Mouse (Mus musculus) adrenal gland, postnatal 10 days (tissue): ENCODE measurements around the gene Naalad2. TPM values are rescaled to one million over a fixed set of nuclear protein-coding genes. Genes with fewer than 3 reads are reported as not detected.
"Not testable (repeated sequence)": the region's sequence is repeated elsewhere in the genome, so short reads cannot be mapped to it uniquely, and the experiment has no call there.

Source experiments
- DNase-seq: peaks from one replicate; pipeline ENCODE4 v3.0.0; 2021; ENCODE audit warnings: mixed read lengths
- long read RNA-seq, 2 experiments: library from polyadenylated mRNA; stranded (forward); transcript quantifications; one replicate each; pipeline ENCODE4 v2.0.0; 2021
- total RNA-seq, 2 experiments: library from RNA; stranded (reverse); gene quantifications; 2 replicates each; pipeline ENCODE4 v1.2.3; 2021

The Naalad2 gene
- total RNA-seq = 1 to 10 TPM; 7.8 to 9.3 TPM
- long read RNA-seq, experiment 1, partial matches to known transcripts = 1 of 5 reads
- long read RNA-seq, experiment 1, other reads (novel, unspliced or antisense) = 0 of 5 reads
- long read RNA-seq, experiment 2, partial matches to known transcripts = 0 of 4 reads
- long read RNA-seq, experiment 2, other reads (novel, unspliced or antisense) = 2 of 4 reads

DNA sequence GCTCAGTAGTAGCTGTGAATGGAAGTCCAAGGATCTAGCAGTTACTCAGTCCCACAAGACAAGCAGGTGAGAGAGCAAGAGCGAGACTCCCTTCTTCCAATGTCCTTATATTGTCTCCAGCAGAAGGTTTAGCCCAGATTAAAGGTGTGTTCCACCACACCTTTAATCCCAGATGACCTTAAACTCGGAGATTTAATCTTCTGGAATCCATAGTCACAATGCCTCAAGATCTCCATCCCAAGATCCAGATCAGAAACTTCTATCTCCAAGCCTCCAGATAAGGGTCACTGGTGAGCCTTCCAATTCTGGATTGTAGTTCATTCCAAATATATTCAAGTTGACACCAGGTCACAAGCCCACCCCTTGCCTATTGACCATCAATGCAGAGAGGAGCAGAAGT lies at the start of gene Naalad2:
Gene Naalad2 (minus strand): TSS at position 101 of the 400 bp plus-strand sequence.
- not testable (repeated sequence) for DNase-seq

DNA sequence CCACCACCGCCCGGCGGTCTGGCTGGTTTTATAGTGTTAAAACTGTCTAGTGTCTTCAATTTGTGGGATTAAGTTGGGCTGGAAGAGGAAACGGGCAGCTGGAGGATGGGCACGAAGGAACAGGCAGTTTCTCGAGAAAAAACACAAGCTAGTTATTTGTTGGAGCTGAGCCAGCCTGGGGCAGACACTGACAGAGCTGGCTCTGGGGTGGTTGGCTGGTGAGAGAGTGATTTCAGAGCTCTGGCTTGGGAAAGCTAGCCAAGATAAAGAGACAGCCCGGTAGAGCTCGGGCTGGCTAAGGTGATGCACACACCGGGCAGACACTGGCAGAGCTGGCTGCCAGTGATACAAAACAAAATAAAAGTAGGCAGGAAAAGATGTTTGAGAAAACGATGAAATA lies 28.9 kb upstream of the Naalad2 start:
- DNase-seq = peak; percentile 32

DNA sequence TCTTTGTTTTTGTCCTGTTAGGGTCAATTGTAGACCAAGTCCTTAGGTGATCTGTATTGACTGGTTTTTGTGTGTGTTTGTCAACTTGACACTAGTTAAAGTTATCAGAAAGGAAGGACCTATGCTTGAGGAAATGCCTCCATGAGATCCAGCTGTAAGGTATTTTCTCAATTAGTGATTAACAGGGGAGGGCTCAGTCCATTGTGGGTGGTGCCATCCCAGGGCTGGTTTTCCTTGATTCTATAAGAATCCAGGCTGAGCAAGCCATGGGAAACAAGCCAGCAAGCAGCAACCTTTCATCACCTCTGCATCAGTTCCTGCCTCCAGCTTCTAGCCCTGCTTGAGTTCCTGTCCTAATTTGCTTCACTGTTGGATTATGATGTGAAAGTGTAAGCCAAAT lies 27.6 kb upstream of the Naalad2 start, which contains the start of gene Mbd3l2:
Gene Mbd3l2 (plus strand): TSS at position 301 of the 400 bp plus-strand sequence.
- no peak for DNase-seq

DNA sequence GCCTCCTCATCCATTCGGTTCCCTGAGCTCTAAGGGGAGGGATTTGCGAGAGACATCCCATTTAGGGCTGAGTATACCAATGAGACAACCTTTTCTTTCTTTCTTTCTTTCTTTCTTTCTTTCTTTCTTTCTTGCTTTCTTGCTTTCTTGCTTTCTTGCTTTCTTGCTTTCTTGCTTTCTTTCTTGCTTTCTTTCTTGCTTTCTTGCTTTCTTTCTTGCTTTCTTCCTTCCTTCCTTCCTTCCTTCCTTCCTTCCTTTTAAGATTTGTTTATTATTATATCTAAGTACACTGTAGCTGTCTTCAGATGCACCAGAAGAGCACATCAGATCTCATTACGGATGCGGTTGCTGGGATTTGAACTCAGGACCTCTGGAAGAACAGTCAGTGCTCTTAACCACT lies 9.6 kb upstream of the Naalad2 start:
- not testable (repeated sequence) for DNase-seq

DNA sequence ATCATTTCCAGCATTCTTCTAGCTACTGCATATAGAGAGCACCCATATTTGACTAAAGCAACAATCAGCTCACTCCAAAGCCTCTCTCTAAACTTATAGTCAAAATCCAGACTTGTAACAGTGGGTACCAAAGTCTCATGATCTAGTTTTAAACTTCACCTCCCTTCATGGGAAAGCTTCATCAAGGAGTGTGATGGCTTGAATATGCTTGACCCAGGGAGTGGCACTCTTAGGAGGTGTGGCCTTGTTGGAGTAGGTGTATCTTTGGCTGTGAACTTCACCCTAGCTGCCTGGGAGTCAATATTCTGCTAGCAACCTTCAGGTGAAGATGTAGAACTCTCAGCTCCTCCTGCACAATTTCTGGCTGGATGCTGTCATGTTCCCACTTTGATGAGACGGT lies 1.3 kb upstream of the Naalad2 start, which contains the start of gene Ubtfl1:
Gene Ubtfl1 (plus strand): TSS at position 301 of the 400 bp plus-strand sequence.
- DNase-seq = no peak

DNA sequence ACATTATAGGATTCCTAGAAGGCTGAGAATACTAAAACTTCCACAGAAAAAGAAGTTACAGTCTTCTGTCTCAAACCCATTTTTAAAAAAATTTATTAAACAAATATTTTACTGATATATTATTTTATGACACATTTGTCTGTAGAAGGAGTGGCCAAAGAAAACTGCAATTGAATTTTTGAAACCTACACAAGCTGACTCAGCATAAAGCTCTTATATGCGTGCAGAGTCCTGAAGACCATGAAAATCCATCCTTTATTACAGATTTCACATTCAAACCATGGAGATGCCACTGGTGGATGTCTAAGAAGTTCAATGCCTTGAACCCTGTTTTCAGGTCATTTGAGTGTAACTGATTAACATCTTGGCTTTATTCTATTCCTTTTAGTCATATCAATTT lies 3.2 kb downstream of the Naalad2 start:
- DNase-seq = no peak

DNA sequence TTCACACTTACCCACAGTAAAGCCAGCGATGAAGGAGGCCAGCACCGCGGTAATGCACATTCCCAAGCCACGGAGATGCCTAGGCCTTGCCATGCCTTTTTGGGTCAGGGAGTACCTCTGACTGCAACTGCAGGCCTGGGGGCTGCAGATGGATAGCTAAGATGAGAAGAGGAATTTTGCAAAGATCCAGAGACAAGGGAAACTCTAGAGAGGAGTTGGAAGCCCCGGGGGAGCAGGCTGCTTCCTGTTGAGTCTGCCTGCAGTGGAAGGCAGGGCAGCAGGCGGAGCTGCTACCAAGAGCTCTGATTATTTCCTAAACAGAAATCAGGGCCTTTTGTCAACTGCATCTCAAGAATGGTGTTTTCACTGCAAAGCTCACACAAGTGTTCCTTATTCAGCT lies 17.0 kb downstream of the Naalad2 start:
- peak; percentile 5 for DNase-seq

DNA sequence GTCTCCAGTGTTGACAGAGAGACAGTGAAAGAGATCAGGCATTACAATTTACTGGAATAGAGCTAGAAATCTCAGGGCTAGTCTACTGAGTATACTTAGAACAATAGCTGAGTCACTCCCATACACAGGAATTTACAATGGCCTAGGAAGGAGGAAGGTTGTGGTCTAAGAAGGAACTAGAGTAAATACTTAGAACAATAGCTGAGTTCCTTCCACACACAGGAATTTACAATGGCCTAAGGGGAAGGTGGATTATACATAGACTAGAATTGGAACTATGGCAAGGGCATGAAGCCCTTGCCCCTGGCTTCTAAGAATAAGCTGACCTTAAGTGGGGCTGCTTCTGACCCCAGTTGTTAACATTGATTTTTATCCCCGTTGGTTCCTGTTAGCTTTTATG lies 29.8 kb downstream of the Naalad2 start:
- not testable (repeated sequence) for DNase-seq

DNA sequence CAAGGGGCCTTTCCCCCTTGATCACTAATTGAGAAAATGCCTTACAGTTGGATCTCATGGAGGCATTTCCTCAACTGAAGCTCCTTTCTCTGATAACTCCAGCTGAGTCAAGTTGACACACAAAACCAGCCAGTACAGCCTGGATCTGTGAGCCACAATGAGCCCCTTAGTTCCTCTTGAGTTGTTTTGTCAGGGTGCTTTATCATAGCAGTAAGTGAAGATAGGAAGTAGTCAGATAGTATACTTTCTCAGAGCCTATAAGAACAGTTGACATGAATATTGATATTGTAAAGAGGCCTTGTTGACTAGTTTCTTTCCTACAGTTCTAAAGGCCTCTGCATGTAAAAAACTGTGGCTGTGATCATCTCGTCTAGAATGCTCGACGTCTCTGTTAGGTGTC lies 82.8 kb downstream of the Naalad2 start:
- no peak for DNase-seq

DNA sequence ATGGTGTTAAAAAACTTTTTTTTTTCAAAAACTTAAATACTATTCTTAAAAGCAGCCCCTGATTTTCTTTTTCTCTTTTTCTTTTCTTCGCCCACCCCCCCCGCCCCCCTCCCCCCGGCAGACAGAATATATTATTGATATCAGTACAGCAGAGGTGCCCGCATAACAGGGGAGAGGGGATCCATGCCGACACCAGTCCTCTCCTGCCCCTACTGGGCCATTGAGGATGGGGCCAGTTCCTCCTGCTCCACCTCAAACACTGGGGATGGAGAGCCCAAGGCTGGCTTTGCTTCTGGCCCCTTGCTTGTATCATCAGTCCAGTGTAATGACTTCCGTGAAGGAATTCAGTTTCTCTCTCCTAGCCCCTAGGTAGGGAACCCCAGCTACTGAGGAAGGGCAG lies 104.5 kb downstream of the Naalad2 start:
- DNase-seq = no peak

DNA sequence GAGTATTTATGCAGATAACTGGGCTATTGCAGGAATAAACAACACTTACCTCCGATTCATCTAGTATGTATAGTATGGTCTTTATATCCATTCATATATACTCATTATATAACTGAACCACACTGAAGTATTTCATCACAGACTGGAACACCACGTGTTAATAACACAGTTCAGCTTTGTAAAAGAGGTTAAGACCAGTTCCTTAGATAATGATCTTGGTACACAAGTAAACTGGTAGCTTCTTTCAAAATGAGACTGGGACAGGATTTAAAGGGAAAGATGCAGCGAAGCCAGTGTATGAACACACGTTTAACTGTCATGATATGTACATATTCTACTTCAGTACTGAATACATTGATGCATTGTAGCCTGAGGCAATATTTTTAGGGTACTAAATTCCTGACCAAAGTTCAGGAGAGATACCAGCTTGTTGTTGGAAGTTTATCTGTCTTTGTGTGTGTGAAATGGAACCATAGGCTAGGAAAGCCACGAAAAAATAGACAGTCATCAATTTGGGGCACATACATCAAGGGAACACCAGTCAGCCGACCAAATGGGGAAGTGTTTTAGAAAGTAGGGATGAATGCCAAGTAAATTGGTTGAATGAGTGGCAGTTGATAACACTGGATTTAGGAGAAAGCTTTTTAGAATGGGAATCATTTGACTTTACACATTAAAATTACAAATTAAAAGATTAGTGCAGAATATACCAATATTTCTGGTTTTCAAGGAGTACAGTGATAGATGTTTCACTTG lies 109.6 kb downstream of the Naalad2 start:
- no peak for DNase-seq

DNA sequence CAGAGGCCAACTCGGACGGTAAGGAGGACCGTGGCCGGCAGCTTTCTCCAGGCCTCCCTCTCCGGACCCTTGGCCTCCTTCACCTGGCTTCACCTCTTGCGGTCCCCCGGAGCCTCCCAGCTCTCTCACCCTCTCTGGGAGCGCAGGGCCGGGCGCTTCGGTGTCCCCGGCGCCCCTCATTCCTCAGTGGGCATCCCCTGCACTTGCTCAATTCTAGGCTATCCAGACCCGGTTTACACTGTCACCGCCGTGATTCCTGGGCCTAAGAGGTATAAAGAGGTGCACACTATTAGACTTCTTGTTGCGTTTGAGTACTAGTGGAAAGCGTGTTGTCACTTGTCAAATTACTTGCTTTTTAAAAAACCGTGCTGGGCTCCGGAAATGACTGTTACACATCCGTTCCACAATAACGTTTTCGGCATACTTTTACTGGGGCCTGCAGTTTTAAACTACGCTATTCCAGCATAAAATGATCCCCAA lies 110.3 kb downstream of the Naalad2 start:
- DNase-seq = no peak

DNA sequence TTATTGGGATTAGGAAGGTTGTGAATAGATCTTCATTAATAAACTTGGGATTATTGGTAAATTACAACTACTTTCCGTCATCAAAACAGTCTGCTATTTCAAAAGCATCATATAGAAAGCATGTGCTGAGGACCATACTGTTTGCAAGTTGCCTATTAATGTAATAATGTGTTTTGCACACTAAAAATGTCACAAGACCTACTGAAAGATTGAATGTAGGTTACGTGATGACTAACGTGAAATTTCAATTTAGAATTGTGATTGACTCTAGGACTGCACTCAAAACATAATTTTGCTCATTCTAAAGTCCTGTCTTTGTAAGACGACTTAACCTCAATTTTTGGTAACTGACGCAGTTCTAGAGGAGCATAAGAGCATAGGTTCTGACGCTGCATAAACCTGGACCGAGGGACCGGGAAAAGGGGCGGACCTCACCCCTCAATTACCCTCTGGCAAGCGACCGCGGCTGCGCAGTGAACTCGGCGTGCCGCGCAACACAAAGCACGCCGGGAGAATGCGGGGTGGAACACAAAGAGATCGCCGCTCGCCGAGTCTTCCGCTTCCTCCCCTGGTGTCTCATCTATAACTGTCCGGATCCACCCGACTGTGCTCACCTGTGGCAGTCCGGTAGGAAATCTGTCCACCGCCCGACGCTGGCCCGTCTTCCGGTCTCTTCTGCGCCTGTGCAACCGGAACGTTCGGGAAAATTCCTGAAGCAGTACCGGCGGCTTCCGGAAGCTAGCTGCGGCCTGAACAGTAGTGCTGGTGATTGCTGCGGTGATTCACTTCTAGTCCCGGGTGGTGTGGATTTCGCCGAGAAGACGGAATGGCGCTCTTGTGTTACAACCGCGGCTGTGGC lies 111.0 kb downstream of the Naalad2 start, which contains the start of gene Chordc1:
Gene Chordc1 (plus strand): TSS at position 555 of the 859 bp plus-strand sequence.
- peak; percentile 95 for DNase-seq

DNA sequence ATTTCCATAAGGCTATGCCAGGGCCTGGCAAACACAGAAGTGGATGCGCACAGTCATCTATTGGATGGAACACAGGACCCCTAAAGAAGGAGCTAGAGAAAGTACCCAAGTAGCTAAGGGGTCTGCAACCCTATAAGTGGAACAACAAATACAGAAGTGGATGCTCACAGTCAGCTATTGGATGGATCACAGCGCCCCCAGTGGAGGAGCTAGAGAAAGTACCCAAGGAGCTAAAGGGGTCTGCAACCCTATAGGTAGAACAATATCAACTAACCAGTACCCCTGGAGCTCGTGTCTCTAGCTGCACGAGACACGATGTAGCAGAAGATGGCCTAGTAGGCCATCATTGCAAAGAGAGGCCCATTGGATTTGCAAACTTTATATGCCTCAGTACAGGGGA lies 124.1 kb downstream of the Naalad2 start:
- not testable (repeated sequence) for DNase-seq

DNA sequence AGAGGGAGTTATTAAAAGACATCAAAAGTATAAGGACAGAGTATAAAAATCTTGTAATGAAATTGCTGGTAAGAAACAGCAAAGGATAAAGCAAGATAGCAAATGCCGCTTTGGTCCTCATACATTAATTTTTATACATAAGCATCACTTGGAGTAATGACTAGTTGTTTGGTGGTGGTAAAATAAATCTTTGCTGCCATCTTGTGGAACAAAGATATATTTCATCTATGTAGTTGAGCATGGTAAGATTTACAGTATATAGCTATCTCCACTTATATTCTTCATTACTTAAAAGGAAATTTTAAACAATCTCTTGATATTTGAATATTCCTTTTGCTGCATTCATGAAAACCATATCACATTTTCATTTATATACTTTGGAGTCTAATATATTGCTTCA lies 125.3 kb downstream of the Naalad2 start:
- DNase-seq = no peak

DNA sequence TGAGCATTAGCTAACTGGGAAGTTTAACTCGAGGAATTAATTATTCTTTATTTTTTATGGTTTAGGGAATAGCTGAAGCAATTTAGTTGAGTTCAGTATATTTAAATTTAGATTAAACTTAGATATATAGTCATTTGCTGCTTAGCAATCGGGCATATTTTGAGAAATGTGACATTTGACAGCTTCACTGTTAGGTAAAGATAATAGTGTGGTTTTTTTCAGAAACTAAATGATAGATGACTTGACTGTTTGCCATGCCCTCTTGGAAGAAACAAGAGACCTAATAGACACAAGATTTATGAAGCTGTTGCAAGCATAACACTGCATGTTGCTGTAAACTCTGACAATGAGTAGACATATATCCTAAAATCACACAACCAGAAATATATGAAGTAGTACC lies 126.0 kb downstream of the Naalad2 start:
- no peak for DNase-seq

DNA sequence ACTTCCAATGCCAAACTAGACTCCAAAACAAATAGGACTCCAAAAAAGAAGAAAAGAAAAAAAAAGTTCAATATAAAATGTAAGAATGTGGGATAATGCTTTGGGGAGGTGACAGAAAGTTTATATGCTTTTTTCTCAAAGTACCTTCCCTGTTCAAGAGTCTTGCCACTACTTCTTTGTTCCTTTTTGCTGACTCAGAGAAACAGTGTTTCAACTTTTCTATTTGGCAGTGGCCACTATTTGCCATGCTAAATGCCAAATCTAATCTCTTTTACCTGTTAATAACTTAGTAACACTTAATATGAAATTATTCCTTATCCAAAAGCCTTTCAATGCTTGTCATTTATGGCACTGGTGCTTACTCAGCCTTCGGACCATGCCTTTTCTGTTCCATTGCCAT lies 126.9 kb downstream of the Naalad2 start:
- DNase-seq = no peak

Other genes with a start within 250 kb of the Naalad2 start
- gene Chordc1, start 110.9 kb downstream of the Naalad2 start, total RNA-seq = 10 to 100 TPM; 50.0 to 50.2 TPM
- not detected for gene Ubtfl1, start 1.4 kb upstream of the Naalad2 start, total RNA-seq
- not detected for gene Mbd3l2, start 27.7 kb upstream of the Naalad2 start, total RNA-seq
- gene Zfp558, start 75.3 kb upstream of the Naalad2 start, total RNA-seq = 1 to 10 TPM; 1.2 to 2.4 TPM
- gene Mbd3l1, start 75.4 kb upstream of the Naalad2 start, total RNA-seq = not detected